In the genomic region with DNA sequence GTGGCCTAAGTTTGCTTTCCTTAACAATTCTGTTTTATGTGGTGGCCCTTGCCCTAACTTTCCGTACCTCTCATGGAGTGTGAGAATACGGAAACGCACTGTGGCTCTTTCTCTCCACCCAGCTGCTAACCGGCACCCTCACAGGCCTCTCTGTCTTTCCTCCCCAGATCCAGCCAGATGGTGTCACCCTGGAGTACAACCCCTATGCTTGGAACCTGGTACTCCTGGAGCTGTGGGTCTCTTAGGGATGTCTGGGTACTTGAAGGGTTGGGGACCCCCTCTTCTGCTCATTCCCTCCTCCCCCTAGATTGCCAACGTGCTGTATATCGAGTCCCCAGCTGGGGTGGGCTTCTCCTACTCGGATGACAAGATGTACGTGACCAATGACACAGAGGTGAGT, we compare ENCODE assay signal across 8 mouse cellular contexts. TPM values are rescaled to one million over a fixed set of nuclear protein-coding genes. Genes with fewer than 3 reads are reported as not detected.
DNase-seq lines count a peak whose midpoint lies in the region; ATAC-seq lines count a peak whose summit lies in the region.

No protein-coding gene starts in this region.

- peak overlapping the region; percentile 92 for H3K27ac ChIP-seq in hindbrain, embryonic 10.5 days
- 0 out of 2 replicates have a peak overlapping the region, but pooled peaks have one; percentile 79 for H3K27ac ChIP-seq in liver, embryonic 11.5 days (ENCODE audit: low read depth, low read length)
- peak overlapping the region; percentile 85; the same call in 1 of the 2 replicates for H3K27ac ChIP-seq in neural tube, embryonic 15.5 days (replicated peaks)

- WGBS in hindbrain, embryonic 10.5 days = 49% methylated on average over 8 of the region's 8 CpGs
- 40% methylated on average over 8 of the region's 8 CpGs for WGBS in liver, embryonic 11.5 days
- WGBS in neural tube, embryonic 15.5 days = 44% methylated on average over 8 of the region's 8 CpGs

- H3K4me1 ChIP-seq in hindbrain, embryonic 10.5 days (replicated peaks) = peaks cover 31% of the 10 kb centered on the region
- H3K4me1 ChIP-seq in liver, embryonic 11.5 days (replicated peaks; ENCODE audit: control insufficient read depth, insufficient read depth, low read length) = peaks cover 10% of the 10 kb centered on the region
- peaks cover 26% of the 10 kb centered on the region for H3K4me1 ChIP-seq in neural tube, embryonic 15.5 days

- ATAC-seq in frontal cortex, adult (ENCODE audit: low TSS enrichment) = peak; percentile 48; the same call in 1 of the 2 replicates
- ATAC-seq in activated CD4-positive, CD25-positive, alpha-beta regulatory T cell, adult 4 months = peak; percentile 21
- no peak for ATAC-seq in liver, embryonic 11.5 days (replicated peaks; ENCODE audit: low FRiP score)
- ATAC-seq in neural tube, embryonic 15.5 days (ENCODE audit: low FRiP score) = no peak

- no peaks in the 10 kb centered on the region for H3K9me3 ChIP-seq in hindbrain, embryonic 10.5 days
- no peaks in the 10 kb centered on the region for H3K9me3 ChIP-seq in liver, embryonic 11.5 days (ENCODE audit: control insufficient read depth, low read length)
- H3K9me3 ChIP-seq in neural tube, embryonic 15.5 days (replicated peaks) = no peaks in the 10 kb centered on the region

- peak overlapping the region; percentile 100 for H3K4me2 ChIP-seq in liver, embryonic 11.5 days
- peak overlapping the region; percentile 93 for H3K4me2 ChIP-seq in neural tube, embryonic 15.5 days

- peak overlapping the region; percentile 87 for H3K9ac ChIP-seq in liver, embryonic 11.5 days (ENCODE audit: low read depth, low read length)
- peak overlapping the region; percentile 78; the same call in 1 of the 2 replicates for H3K9ac ChIP-seq in neural tube, embryonic 15.5 days (replicated peaks)

- peaks cover 41% of the 10 kb centered on the region for H3K36me3 ChIP-seq in hindbrain, embryonic 10.5 days
- H3K36me3 ChIP-seq in liver, embryonic 11.5 days (ENCODE audit: control insufficient read depth, insufficient read depth, low read length) = peaks cover 11% of the 10 kb centered on the region; the same call in 1 of the 2 replicates
- H3K36me3 ChIP-seq in neural tube, embryonic 15.5 days = peaks cover 8% of the 10 kb centered on the region

- no peak for DNase-seq in frontal cortex, postnatal 25 days (ENCODE audit: low spot score in 2 of 2)
- DNase-seq in hindbrain, embryonic 10.5 days (ENCODE audit: low spot score) = no peak
- no peak for DNase-seq in liver, embryonic 11.5 days (ENCODE audit: low spot score)
- DNase-seq in adrenal gland, postnatal 14 days = no peak
- no peak for DNase-seq in embryo, embryonic 10.5 days (ENCODE audit: low spot score)

- peak overlapping the region; percentile 81 for H3K4me3 ChIP-seq in hindbrain, embryonic 10.5 days
- peak overlapping the region; percentile 77 for H3K4me3 ChIP-seq in liver, embryonic 11.5 days (ENCODE audit: low read depth, low read length)
- H3K4me3 ChIP-seq in neural tube, embryonic 15.5 days (replicated peaks) = peak overlapping the region; percentile 78

- no peaks in the 10 kb centered on the region for H3K27me3 ChIP-seq in hindbrain, embryonic 10.5 days (ENCODE audit: insufficient read depth, poor library complexity, severe bottlenecking)
- no peaks in the 10 kb centered on the region for H3K27me3 ChIP-seq in liver, embryonic 11.5 days (replicated peaks; ENCODE audit: control insufficient read depth, insufficient read depth, low read length)
- H3K27me3 ChIP-seq in neural tube, embryonic 15.5 days (replicated peaks) = no peaks in the 10 kb centered on the region

RNA-seq across cellular contexts. Expression of gene Neurl2, which starts 1.3 kb away (rescaled TPM):
- polyA plus RNA-seq in activated CD4-positive, CD25-positive, alpha-beta regulatory T cell, adult 4 months (2017; shearing (Covaris generic)) = under 1 TPM in 1 of 2 experiments, not detected in 1; 0.69 TPM
- polyA plus RNA-seq in hindbrain, embryonic 10.5 days (2016; fragmentation: Nextera tagmentation; extraction: Ambion mirVana) = 4.3 and 5.1 TPM in 2 replicates
- polyA plus RNA-seq in liver, embryonic 11.5 days (2014; fragmentation: Nextera tagmentation; extraction: Ambion mirVana) = 3.9 and 4.9 TPM in 2 replicates
- 6.8 and 7.1 TPM in 2 replicates for polyA plus RNA-seq in neural tube, embryonic 15.5 days (2015; fragmentation: Nextera tagmentation; extraction: Ambion mirVana)
- 2.4 and 3.5 TPM in 2 replicates for total RNA-seq in adrenal gland, postnatal 14 days (2021)

RNA-seq across cellular contexts. Expression of gene Ctsa, which starts 1.9 kb away (rescaled TPM):
- polyA plus RNA-seq in activated CD4-positive, CD25-positive, alpha-beta regulatory T cell, adult 4 months (2017; shearing (Covaris generic)) = 100 to 1,000 TPM; 215 to 216 TPM
- 98.2 and 104 TPM in 2 replicates for polyA plus RNA-seq in hindbrain, embryonic 10.5 days (2016; fragmentation: Nextera tagmentation; extraction: Ambion mirVana)
- polyA plus RNA-seq in liver, embryonic 11.5 days (2014; fragmentation: Nextera tagmentation; extraction: Ambion mirVana) = 97.2 and 103 TPM in 2 replicates
- 99.9 and 113 TPM in 2 replicates for polyA plus RNA-seq in neural tube, embryonic 15.5 days (2015; fragmentation: Nextera tagmentation; extraction: Ambion mirVana)
- total RNA-seq in adrenal gland, postnatal 14 days (2021) = 104 and 116 TPM in 2 replicates

RNA-seq across cellular contexts. Expression of gene Spata25, which starts 6.2 kb away (rescaled TPM):
- polyA plus RNA-seq in activated CD4-positive, CD25-positive, alpha-beta regulatory T cell, adult 4 months (2017; shearing (Covaris generic)) = not detected
- not detected in 2 replicates for polyA plus RNA-seq in hindbrain, embryonic 10.5 days (2016; fragmentation: Nextera tagmentation; extraction: Ambion mirVana)
- not detected in 2 replicates for polyA plus RNA-seq in liver, embryonic 11.5 days (2014; fragmentation: Nextera tagmentation; extraction: Ambion mirVana)
- polyA plus RNA-seq in neural tube, embryonic 15.5 days (2015; fragmentation: Nextera tagmentation; extraction: Ambion mirVana) = not detected in 2 replicates
- not detected in 2 replicates for total RNA-seq in adrenal gland, postnatal 14 days (2021)

RNA-seq across cellular contexts. Expression of gene Zswim1, which starts 12.0 kb away (rescaled TPM):
- 10 to 100 TPM; 18.0 to 19.4 TPM for polyA plus RNA-seq in activated CD4-positive, CD25-positive, alpha-beta regulatory T cell, adult 4 months (2017; shearing (Covaris generic))
- 25.1 and 27.5 TPM in 2 replicates for polyA plus RNA-seq in hindbrain, embryonic 10.5 days (2016; fragmentation: Nextera tagmentation; extraction: Ambion mirVana)
- polyA plus RNA-seq in liver, embryonic 11.5 days (2014; fragmentation: Nextera tagmentation; extraction: Ambion mirVana) = 13.7 and 15.6 TPM in 2 replicates
- 23.7 and 25.4 TPM in 2 replicates for polyA plus RNA-seq in neural tube, embryonic 15.5 days (2015; fragmentation: Nextera tagmentation; extraction: Ambion mirVana)
- total RNA-seq in adrenal gland, postnatal 14 days (2021) = 7.0 and 8.9 TPM in 2 replicates

RNA-seq across cellular contexts. Expression of gene Pltp, which starts 23.0 kb away (rescaled TPM):
- 1 to 10 TPM in 1 of 2 experiments, under 1 TPM in 1; 0.87 to 1.0 TPM for polyA plus RNA-seq in activated CD4-positive, CD25-positive, alpha-beta regulatory T cell, adult 4 months (2017; shearing (Covaris generic))
- polyA plus RNA-seq in hindbrain, embryonic 10.5 days (2016; fragmentation: Nextera tagmentation; extraction: Ambion mirVana) = 47.2 and 78.1 TPM in 2 replicates
- polyA plus RNA-seq in liver, embryonic 11.5 days (2014; fragmentation: Nextera tagmentation; extraction: Ambion mirVana) = 9.9 and 10.7 TPM in 2 replicates
- polyA plus RNA-seq in neural tube, embryonic 15.5 days (2015; fragmentation: Nextera tagmentation; extraction: Ambion mirVana) = 117 and 192 TPM in 2 replicates
- 35.4 and 36.2 TPM in 2 replicates for total RNA-seq in adrenal gland, postnatal 14 days (2021)

Comparison
In these comparisons a context has a peak if more than half of its experiments do, and no peak if none do; other contexts are left out.
1. ATAC-seq: peak in frontal cortex, adult (single experiment) and activated CD4-positive, CD25-positive, alpha-beta regulatory T cell, adult 4 months (single experiment); none in liver, embryonic 11.5 days (single experiment) and neural tube, embryonic 15.5 days (single experiment).
2. Peak in every context shown above with its lines, with median percentiles within 50 percentile points of each other: H3K27ac ChIP-seq and H3K4me3 ChIP-seq.